Mouse (Mus musculus) layer of hippocampus, postnatal 14 days (tissue): ENCODE measurements around the gene Kcnj4. TPM values are rescaled to one million over a fixed set of nuclear protein-coding genes. Genes with fewer than 3 reads are reported as not detected.
A peak's percentile ranks its signal among the peaks of the same experiment; 100 is the strongest.

Experiments
- DNase-seq, 2 experiments: peaks; one replicate each; pipeline ENCODE4 v3.0.0; 2021 to 2022; ENCODE audit warnings: low spot score in 2 of 2, mixed read lengths in 1 of 2
- long read RNA-seq, 2 experiments: library from polyadenylated mRNA; stranded (forward); transcript quantifications; one replicate each; pipeline ENCODE4 v2.0.0; 2021
- total RNA-seq, 2 experiments: library from RNA; stranded (reverse); gene quantifications; 2 replicates each; pipeline ENCODE4 v1.2.3; 2021

Kcnj4 gene
- total RNA-seq: 10 to 100 TPM; 69.2 to 72.7 TPM
- long read RNA-seq, experiment 1, partial matches to known transcripts: 0 of 3 reads
- long read RNA-seq, experiment 1, other reads (novel, unspliced or antisense): 2 of 3 reads
- long read RNA-seq, experiment 2, partial matches to known transcripts: 0 of 6 reads
- long read RNA-seq, experiment 2, other reads (novel, unspliced or antisense): 4 of 6 reads

DNA sequence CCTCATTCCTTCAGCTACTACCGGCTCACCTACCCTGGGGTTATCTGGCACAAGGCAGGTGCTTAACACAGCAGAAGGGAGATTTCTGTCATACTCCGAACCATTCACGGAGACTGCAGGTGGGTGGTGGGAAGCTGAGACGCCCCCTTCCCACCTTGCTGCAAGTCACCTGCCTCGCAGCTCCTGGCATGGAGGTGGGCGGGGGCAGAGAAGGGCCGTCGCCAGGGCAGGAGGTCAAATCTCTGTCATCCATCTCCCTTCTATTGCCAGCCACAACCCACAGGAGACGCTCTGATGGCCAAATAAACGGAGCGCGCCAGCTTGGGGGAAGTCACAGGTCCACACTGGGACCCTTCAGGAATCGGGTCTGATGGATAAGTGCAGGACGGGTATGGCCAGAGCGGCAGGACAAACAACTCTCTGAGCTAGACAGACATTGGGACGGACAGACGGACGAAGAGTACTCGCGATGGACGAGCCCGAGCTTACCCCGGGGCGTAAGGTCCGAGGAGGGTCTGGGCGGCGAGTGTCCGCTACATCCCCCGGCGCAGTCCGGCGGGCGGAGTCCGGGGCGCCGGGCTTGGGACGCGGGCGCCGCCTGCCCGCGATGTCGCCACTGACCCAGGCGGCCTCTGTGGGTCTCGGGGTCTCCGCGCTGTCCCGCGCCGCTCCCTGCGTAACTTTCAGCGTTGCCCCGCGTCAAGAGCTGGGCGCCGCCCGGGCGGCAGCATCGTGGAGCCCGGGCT is at the start of gene Kcnj4:
Gene Kcnj4 (minus strand): TSS at position 535 of the 746 bp plus-strand sequence.
- no peak for DNase-seq

DNA sequence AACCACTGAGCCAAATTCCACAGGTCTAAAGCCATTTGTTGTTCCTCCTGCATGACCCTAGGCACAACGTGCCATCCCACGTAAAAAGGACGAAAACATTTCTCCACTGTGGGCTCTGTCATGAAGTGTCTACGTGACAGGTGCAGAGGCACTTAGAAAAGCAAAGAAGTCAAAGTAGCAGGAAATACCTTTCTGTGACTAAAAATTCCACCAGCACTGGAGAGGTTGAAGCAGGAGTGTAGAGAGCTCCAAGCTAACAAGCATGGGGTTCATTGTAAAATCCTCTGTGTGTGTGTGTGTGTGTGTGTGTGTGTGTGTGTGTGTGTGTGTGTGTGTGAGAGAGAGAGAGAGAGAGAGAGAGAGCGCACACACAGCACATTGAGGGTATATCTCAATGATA is 47.5 kb upstream of the Kcnj4 start:
- DNase-seq: no peak

DNA sequence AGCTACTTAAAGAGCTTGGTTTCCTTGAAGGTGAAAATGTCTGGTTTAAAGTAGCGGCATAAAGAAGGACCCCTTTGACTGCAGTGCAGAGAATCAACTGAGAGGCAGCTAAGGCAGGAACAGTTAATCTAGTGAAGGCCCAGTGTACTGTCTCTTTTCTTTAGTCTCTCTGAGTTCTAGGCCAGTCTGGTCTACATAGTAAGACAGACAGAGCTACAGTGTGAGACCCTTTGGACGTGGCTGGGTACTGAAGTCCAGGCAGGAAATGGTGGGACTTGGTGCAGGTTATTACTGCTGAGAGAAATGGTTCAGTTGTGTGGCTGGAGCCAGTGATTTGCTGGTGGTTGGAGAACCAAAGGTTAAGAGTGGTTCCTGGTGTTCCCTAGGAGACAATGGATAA is 43.2 kb upstream of the Kcnj4 start:
- no peak for DNase-seq

DNA sequence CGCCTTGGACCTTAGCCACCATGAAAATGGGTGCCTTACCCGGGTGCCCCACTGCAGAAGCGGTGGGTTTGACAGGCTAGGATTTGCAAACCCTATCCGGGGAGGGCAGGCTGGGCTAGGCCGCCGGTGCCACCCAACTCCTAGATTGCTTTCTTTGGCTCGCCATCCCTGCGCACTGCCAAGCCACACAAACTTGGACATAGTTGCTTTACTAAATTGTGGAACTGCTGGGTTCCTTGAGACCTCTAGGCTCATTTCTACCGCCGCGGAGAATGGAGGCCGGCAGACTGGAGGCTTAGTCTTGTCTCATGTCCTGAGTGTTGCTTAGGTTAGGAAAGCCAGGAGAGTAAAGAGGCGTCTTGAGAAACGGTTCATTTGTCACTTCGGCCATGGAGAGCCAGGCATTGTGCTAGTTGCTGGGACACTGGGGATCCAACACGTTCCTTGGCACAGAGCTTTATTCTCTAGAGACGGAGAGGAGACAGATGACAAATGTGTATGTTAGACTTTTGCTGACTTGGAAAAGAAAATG is 42.3 kb upstream of the Kcnj4 start:
- DNase-seq: no peak

DNA sequence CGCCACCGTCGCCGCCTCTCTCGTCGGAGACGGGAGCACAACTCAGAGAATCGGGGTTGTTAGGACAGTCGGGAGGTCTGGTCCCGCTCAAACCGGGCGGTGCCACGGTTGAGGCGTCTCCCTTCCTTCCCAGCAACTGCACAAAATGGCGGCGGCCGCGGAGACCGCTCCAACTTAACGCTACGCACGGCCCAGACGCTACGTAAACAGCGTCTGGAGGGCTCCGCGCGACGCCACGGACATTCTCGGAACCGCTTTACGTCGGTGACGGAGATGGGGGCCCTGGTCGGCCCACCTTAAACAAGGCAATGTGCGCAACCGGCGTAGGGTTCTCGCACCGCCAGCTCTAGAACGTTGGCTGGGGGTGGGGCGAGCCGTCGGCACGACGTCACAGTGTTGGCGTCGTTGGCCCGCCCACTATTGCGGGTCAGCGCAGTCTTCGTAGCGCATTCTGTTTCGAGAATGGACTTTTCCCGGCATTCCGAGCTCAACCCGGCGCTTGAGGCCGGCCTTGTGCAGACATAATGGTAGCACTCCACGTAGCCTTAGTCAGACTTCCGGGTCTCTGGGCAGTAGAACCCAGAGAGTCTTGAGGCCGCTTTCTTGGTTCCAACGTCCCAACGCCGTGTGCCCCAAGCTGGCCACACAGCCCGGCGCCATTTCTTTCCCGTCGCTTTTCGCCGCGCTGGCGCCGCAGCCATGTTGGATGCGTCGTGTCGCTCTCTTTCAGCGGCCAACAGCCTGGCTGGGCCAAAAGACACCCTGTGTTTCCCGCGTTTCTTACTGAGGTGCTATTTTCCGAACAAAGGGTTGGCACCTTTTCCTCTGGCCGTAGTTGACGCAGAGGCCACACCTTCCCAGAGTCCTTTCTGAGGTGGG is 41.6 kb upstream of the Kcnj4 start, which contains the start of gene Ddx17:
Gene Ddx17 (minus strand): TSS at position 332 of the 879 bp plus-strand sequence.
- peak; percentile 99 to 100 for DNase-seq

DNA sequence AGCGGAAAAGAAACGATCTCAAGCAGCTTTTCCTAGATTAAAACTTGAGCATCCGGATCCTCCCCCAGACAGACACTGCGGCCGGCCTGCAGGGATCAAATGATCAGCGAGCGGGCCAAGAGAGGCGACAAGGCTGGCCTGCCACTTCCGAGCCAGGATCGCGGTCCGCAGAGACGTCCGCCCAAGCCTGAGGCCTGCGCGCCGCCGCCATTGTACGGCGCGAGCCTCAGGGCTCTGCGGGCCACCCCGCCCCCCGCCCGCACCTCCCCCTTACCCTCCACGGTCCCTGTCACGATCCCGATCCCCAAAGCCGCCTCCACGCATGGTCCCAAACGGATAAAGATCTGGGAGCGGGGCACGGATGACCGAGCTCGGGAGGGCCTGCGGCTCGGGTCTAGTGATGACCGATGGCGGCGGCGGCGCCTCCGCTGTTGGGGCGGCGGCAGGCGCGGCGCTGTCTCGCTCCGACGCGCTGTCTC is 40.9 kb upstream of the Kcnj4 start:
- peak in 1 of 2 experiments; percentile 46 for DNase-seq

DNA sequence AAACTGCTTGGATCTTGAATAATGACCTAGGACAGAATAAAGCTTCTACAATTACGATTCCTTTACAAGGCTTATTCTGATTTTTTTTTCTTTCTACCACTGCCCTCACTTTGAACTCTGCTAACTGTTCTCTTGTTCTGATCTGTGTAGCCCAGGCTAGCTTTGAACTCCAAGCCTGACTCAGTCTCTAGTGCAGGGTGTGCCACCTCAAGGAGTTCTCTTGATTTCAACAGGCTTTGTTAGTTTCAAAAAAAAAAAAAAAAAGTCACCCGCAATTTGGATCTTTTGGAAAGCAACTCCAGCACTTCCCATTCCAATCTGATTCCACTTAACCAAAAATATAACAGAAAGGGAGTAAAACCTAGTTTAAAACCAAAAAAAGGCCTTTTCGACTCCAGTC is 40.5 kb upstream of the Kcnj4 start:
- DNase-seq: no peak

DNA sequence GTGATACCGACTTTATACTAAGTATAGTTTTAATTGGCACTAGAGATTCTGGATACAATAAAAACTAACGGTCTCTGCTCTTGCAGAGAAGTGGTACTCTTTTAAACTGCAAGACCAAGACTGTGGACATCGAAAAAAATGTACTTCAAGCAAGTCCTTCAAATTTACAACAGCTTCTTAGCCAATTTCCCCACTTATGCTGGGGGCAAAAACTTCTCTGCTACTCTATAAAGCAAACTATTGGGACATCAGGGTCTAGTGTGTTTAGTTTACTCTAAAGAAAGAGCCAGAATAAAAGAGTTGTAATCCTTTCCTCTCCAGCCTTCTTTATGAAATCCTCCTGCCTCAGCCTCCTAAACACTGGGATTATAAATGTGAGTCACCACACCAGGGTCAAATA is 38.9 kb upstream of the Kcnj4 start:
- no peak for DNase-seq

DNA sequence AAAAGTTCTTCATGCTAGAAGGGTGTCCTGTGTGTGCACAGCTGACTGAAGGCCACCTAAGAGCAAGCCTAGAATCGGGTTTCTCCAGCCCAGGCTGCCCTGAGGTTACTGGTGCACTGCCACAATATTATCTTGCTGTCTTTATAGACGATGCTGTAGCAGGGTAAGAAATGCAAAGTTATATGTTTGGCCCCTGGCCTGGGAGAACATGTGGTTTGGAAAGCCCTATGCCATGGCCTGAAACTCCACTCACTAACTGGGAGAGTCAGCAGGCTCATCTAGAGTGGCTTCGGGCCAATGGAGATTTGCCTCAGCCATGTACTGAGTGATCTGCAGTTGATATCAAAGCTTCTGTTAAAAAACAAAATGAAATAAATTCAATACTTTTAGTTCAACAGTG is 28.8 kb upstream of the Kcnj4 start:
- DNase-seq: no peak

DNA sequence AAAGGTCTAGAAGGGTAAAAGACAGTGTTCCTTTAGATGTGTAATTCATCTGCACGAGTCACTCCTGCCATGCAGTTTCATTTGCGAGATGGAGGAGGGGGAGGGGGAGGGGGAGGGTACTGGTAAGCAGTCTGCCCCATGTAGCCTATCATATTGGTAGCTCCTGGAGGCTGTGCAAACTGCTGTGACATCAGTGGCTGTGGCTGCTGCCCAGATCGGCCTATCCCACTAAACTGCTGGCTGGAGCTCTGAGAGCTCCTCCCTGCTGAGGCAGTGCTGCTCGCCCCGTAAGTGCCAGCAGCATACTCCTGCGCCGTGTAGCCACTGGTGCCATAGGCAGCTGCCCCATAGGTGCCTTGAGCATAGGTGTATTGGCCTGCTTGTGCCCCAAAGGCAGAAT is 24.9 kb upstream of the Kcnj4 start:
- no peak for DNase-seq

DNA sequence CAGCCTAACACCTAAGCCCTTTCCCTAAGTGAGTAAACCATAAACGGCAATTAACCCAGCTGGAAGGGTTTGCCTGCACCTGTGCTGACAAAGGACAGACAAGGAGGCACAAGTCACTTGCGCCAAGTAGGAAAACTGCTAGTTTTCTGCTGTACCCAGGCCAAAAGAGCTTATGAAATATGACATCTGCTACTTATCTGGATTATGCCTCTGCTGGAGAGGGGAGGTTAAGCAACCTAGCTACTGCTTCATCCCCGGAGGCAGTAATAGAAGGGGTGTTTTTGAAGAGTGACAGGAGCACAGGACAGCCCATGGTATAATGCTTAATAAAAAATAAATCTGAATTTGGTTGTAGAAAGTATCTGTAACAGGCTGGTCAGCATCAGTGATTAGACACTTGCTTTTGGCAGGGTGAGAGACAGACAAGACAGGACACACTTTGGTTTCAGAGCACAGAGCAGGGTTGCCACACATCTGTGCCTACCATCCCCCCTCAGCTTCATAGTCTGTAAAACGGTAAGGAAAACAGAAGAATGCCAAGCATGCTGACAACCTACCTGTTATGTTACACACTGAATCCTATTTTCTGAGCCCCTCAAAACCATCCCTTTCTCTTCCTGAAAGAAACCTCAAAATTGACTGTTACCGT is 23.1 kb upstream of the Kcnj4 start:
- no peak for DNase-seq

DNA sequence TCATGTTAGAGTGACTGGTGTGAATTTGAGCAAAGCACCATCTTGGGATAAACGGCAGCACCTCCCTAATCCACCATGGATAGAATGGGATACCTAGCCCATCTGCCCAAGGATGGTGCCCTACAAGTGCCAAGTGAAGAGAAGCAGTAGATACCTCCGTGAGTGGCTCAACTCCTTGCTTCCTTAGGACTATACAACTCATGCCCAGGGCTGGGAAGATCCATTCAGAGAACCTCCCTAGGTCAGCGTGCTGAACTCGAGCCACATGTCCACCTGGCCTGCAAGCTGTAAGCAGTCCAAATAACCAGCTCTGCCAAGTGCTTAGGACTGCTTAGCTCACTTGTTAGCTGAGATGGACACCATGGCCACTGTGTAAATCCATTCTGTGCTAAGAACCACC is 22.2 kb upstream of the Kcnj4 start:
- no peak for DNase-seq

DNA sequence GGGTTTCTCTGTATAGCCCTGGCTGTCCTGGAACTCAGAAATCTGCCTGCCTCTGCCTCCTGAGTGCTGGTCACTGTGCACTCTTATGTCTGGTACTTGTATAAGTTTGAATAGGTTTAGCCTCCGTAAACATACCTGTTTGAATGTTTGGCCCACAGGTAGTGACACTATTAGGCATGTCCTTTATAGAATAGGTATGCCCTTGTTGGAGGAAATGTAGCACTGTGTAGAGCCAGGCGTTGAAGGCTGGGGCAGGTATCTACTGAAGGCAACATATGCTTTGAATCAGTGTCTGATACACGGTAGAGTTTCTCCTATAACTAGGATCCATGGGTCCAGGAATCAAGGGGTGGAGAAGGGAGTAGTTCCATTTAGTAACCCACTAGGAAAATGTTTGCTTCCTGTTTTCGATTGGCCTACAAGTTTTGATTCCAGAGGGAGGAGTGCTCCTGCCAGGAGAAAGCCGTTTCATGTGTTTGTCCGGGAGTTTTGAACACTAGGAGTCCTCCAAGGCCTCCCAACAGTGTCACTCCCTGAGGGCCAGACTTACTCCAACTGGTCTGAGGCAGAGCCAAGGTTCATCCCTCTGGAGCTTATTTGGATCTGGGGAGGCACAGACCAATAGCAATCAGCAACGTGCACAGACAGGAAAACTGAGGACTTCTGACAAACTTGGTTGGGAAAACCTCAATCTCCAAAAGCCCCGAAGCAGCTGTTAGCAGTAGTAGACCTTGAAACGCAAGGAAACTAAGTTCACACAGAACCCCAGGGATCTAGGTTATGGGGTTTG is 21.1 kb upstream of the Kcnj4 start:
- no peak for DNase-seq

DNA sequence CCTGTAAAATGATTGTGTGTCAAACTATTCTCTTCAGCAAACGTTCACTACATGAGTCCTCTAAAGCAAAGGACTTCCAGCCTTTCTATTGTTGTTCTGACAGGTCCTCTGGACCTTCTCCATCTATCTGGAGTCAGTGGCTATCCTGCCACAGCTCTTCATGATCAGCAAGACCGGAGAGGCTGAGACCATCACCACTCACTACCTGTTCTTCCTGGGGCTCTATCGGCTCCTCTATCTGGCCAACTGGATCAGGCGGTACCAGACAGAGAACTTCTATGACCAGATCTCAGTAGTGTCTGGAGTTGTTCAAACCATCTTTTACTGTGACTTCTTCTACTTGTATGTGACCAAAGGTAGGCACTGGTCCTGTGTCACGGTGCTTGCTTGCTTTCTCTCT is 20.5 kb upstream of the Kcnj4 start:
- no peak for DNase-seq

DNA sequence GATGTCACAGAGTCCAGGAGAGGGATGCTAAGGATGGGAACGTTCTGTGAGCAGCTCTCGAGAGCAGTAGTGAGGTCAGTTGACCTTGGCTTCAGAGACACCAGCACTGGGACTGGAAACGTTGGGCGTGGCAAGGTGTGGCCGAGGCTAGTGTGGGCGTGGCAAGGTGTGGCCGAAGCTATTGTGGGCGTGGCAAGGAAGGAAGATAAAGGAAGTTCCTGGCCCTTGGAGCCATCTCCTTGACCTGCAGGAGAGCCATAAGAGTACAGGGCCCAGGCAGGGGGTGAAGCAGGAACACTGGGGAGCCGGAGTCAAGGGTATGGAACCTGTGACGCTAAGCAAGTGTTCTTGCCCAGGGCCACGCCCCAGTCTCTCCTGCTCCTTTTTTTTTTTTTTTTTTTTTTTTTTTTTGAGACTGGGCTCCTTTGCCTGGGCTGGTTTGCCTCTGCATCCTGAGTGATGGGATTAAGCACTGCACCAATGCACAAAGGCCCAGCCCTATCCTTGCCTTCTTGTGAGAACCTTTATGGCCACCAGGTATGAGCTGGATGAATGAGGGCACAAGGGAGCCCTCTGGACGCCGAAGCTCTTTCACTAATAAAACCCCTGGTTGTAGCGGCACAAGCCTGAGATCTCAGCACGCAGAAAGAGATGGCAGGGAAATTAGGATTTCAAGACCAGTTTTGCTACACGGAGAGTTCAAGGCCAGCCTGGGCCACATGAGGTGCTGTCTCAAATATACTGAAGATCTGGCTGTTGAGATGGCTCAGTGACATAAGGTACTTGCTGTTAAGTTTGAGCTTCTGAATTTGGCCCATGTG is 14.6 kb upstream of the Kcnj4 start:
- no peak for DNase-seq

DNA sequence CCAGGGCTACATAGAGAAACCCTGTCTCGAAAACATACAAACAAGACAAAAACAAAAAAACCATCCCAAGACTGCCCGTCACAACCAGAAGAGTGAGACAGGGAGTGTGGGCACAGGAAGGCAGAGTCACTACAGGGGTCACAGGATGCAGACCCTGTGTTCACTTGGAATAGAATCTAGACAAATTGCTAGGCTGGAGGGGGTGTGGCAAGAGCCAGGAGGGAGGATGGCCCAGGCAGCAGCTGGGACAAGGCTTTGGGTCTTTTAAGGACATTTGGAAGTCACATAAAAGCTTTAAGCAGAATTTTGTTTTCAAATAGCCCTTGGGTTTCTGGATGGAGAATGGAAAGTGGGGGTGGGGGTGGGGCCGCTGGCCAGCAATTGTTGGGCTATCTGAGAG is 13.5 kb upstream of the Kcnj4 start:
- no peak for DNase-seq

DNA sequence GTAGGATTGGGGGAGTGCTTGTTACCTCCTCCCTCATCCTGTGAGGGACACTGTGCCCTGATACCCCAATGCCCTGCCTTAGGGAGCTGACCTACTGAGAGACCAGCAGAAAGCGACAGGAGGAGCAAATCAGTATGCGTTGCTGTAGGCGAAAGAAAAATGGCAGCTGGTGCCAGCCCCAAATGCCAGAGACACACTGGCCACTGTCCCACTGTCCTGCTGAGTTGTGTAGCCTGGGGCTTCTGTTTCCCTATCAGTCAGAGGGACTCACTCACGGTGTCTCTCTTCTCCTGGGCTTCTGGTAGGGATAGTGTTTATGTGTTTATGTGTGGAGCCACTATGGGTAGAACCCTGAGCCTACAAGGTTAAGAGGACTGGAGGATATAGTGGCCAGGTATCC is 12.7 kb upstream of the Kcnj4 start:
- no peak for DNase-seq

DNA sequence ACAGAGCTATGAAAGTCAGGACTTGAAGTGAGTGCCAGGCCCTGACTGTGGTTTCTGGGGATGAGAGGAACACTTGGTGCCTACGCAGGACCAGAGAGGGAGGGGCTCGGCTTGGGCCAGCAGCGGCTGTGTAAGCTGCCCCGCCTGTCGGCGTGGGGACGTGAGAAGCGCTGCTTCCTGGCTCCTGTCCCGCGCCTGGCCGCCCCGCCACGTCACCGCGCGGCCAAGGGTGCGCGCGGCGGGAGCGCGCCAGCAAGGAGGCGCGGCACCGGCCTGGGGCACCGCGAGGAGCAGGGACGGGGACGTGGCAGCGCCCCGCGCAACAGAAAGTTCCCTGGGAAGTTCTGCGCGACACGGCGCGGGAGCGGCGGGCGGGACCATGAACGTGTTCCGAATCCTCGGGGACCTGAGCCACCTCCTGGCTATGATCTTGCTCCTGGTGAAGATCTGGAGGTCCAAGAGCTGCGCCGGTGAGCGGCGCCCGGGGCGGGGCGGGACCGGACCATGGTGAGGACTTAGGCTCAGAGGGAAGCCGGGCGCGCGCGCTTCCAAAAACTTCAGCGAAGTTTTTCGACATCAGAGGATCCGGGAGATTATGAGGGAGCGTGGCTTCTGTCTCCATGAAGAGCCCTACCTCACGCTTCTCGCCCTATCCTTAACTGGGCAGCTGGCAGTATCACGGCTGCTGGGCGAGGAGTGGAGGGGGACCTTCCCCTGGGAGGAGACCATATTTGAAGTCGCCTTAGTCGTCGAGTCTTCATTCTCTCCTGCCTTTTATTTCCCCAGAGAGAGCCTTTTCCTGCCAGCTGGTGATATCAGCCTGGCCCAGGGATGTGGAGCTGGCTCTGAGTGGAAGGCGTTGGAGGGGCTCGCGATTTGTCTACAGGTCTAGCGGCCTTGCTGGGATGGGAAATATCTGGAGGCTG is 11.4 kb upstream of the Kcnj4 start, which contains the start of gene Kdelr3:
Gene Kdelr3 (plus strand): TSS at position 241 of the 926 bp plus-strand sequence.
- DNase-seq: no peak
